In the genomic region with DNA sequence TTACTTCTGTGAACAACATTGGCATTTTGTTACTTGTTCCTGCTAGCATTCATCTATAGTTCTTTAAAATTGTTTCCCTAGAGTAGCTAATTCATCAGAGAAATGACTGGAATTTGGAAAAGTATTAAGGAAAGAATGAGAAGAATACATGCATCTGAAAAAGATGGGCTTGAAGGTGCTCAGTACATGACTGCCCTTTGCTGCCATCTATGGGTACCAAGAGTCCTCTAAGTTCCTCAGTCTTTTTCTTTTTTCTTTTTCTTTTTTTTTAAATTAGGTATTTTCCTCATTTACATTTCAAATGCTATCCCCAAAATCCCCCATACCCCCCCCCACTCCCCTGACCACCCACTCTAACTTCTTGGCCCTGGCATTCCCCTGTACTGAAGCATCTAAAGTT, we compare ENCODE assay signal across 13 mouse cellular contexts. TPM values are rescaled to one million over a fixed set of nuclear protein-coding genes. Genes with fewer than 3 reads are reported as not detected.
DNase-seq lines count a peak whose midpoint lies in the region; ATAC-seq and TF ChIP-seq lines count a peak whose summit lies in the region.
"Had no signal": no experiment of that assay in that cellular context is flagged by ENCODE, and none has a peak within 500 bp of the region (broad histone marks: within the 10 kb centered on the region; RNA-seq: fewer than 3 reads in every experiment).

No protein-coding gene starts in this region.

- peak; percentile 36; the same call in 1 of the 2 replicates for TF ChIP-seq CTCF in liver, postnatal 0 days (IDR thresholded peaks at IDR 0.05; ENCODE audit: low read depth)

- no peaks in the 10 kb centered on the region for H3K27me3 ChIP-seq in liver, postnatal 0 days (ENCODE audit: insufficient read depth, low read length)
- H3K27me3 ChIP-seq in liver, embryonic 12.5 days (replicated peaks), result no peaks in the 10 kb centered on the region
- H3K27me3 ChIP-seq: hindbrain, embryonic 15.5 days had no signal

- DNase-seq in frontal cortex, postnatal 25 days (ENCODE audit: low spot score in 2 of 2), result no peak
- no peak for DNase-seq in liver, postnatal 0 days
- DNase-seq in Muller cell, postnatal 12 days (ENCODE audit: inconsistent ontology term), result peak; percentile 72
- peak; percentile 21 for DNase-seq in kidney, postnatal 14 days
- no peak for DNase-seq in urinary bladder, postnatal 10 days (ENCODE audit: low spot score)
- DNase-seq: left cerebral cortex, postnatal 4 days had no signal

- ATAC-seq in frontal cortex, adult (ENCODE audit: low TSS enrichment), result peak; percentile 78
- no peak for ATAC-seq in liver, postnatal 0 days
- no peak for ATAC-seq in liver, embryonic 12.5 days
- ATAC-seq in megakaryocyte, adult 5-6 weeks (ENCODE audit: poor library complexity, severe bottlenecking), result no peak

- H3K27ac ChIP-seq in liver, postnatal 0 days (ENCODE audit: low read depth), result no peak overlapping the region
- no peak overlapping the region for H3K27ac ChIP-seq in liver, embryonic 12.5 days
- H3K27ac ChIP-seq: hindbrain, embryonic 15.5 days; midbrain, embryonic 10.5 days had no signal

- no peak for TF ChIP-seq EP300 in liver, postnatal 0 days (IDR thresholded peaks at IDR 0.05; ENCODE audit: low read depth)

- H3K9ac ChIP-seq in liver, postnatal 0 days (replicated peaks), result no peak overlapping the region
- H3K9ac ChIP-seq in liver, embryonic 12.5 days, result no peak overlapping the region
- H3K9ac ChIP-seq: hindbrain, embryonic 15.5 days had no signal

- no peak overlapping the region for H3K4me3 ChIP-seq in liver, postnatal 0 days (ENCODE audit: low read depth, low read length)
- no peak overlapping the region for H3K4me3 ChIP-seq in liver, embryonic 12.5 days
- H3K4me3 ChIP-seq: hindbrain, embryonic 15.5 days; midbrain, embryonic 10.5 days had no signal

- no peaks in the 10 kb centered on the region for H3K9me3 ChIP-seq in liver, postnatal 0 days (ENCODE audit: low read length)
- no peaks in the 10 kb centered on the region for H3K9me3 ChIP-seq in liver, embryonic 12.5 days (replicated peaks)
- H3K9me3 ChIP-seq: G1E; hindbrain, embryonic 15.5 days; midbrain, embryonic 10.5 days had no signal

- H3K4me1 ChIP-seq in liver, postnatal 0 days (ENCODE audit: insufficient read depth), result no peaks in the 10 kb centered on the region
- no peaks in the 10 kb centered on the region for H3K4me1 ChIP-seq in liver, embryonic 12.5 days
- H3K4me1 ChIP-seq: hindbrain, embryonic 15.5 days; midbrain, embryonic 10.5 days had no signal

- no peak overlapping the region for H3K4me2 ChIP-seq in liver, postnatal 0 days (ENCODE audit: low read depth, low read length)
- H3K4me2 ChIP-seq in liver, embryonic 12.5 days, result no peak overlapping the region
- H3K4me2 ChIP-seq: hindbrain, embryonic 15.5 days had no signal

- H3K36me3 ChIP-seq in liver, postnatal 0 days (replicated peaks; ENCODE audit: insufficient read depth, low read length), result no peaks in the 10 kb centered on the region
- no peaks in the 10 kb centered on the region for H3K36me3 ChIP-seq in liver, embryonic 12.5 days
- H3K36me3 ChIP-seq: G1E; hindbrain, embryonic 15.5 days; midbrain, embryonic 10.5 days had no signal

RNA-seq across cellular contexts. Expression of a gene that starts 11.3 kb away (rescaled TPM):
- 0.04 TPM in 1 of 2 replicates, not detected in the other for polyA plus RNA-seq in liver, postnatal 0 days (2015; fragmentation: Nextera tagmentation; extraction: Ambion mirVana)
- 0.04 TPM in 1 of 2 replicates, not detected in the other for polyA plus RNA-seq in liver, embryonic 12.5 days (2016; fragmentation: Nextera tagmentation; extraction: Ambion mirVana)
- 0.05 TPM in 1 of 2 replicates, not detected in the other for total RNA-seq in megakaryocyte, adult 5-6 weeks (2015)
- total RNA-seq in megakaryocyte, adult 5-6 weeks (2017), result not detected in 2 replicates
- total RNA-seq: heart, adult 8-10 months had no signal
- polyA plus RNA-seq: G1E; hindbrain, embryonic 15.5 days had no signal

Comparison
In these comparisons a context has a peak if more than half of its experiments do, and no peak if none do; other contexts are left out.
1. DNase-seq: peak in Muller cell, postnatal 12 days (single experiment) and kidney, postnatal 14 days (single experiment); none in frontal cortex, postnatal 25 days (0 of 2), liver, postnatal 0 days (single experiment) and urinary bladder, postnatal 10 days (single experiment).